8 mouse cellular contexts compared by ENCODE assay signal in genomic region chr8:69995422-69995775, GRCm38 (mm10). TPM values are rescaled to one million over a fixed set of nuclear protein-coding genes. Genes with fewer than 3 reads are reported as not detected.
DNase-seq lines count a peak whose midpoint lies in the region; ATAC-seq and TF ChIP-seq lines count a peak whose summit lies in the region.

No protein-coding gene starts in this region.

- ATAC-seq in heart, postnatal 0 days (ENCODE audit: insufficient read depth, low read depth): no peak
- no peak for ATAC-seq in forebrain, embryonic 16.5 days

- H3K9me3 ChIP-seq in heart, postnatal 0 days (replicated peaks; ENCODE audit: control insufficient read depth, low read length): no peaks in the 10 kb centered on the region
- H3K9me3 ChIP-seq in MEL (replicated peaks; ENCODE audit: insufficient read depth, low read length): no peaks in the 10 kb centered on the region
- no peaks in the 10 kb centered on the region for H3K9me3 ChIP-seq in forebrain, embryonic 16.5 days (ENCODE audit: control insufficient read depth, low read length)

- no peak for TF ChIP-seq RAD21 in MEL (IDR thresholded peaks at IDR 0.05; ENCODE audit: low read depth, low read length)

- H3K4me1 ChIP-seq in heart, postnatal 0 days (ENCODE audit: control insufficient read depth, insufficient read depth): peaks cover 12% of the 10 kb centered on the region; the same call in 1 of the 2 replicates
- H3K4me1 ChIP-seq in MEL (ENCODE audit: control insufficient read depth in 1 of 2, insufficient read depth in 2 of 2, low read length in 2 of 2): peaks cover 16 to 17% of the 10 kb centered on the region in 2 experiments
- peaks cover 14% of the 10 kb centered on the region for H3K4me1 ChIP-seq in forebrain, embryonic 16.5 days (replicated peaks; ENCODE audit: control insufficient read depth, insufficient read depth, low read length)

- intact Hi-C loops in heart, postnatal 25 days (cut with DNase I): no loop called here

- TF ChIP-seq POLR2A in MEL (IDR thresholded peaks at IDR 0.05; ENCODE audit: control insufficient read depth in 1 of 2, insufficient read depth in 1 of 2, low read depth in 1 of 2, low read length in 2 of 2, poor library complexity in 1 of 2): no peak

- peak overlapping the region; percentile 87 for H3K4me3 ChIP-seq in heart, postnatal 0 days (ENCODE audit: low read depth, low read length)
- H3K4me3 ChIP-seq in MEL (ENCODE audit: control insufficient read depth in 1 of 2, insufficient read depth in 1 of 2, low read depth in 2 of 2, low read length in 2 of 2): peak overlapping the region; percentile 73 to 98
- H3K4me3 ChIP-seq in forebrain, embryonic 16.5 days (replicated peaks; ENCODE audit: low read length): peak overlapping the region; percentile 89
- peak overlapping the region; percentile 91 for H3K4me3 ChIP-seq in macrophage (ENCODE audit: inconsistent target)

- no peaks in the 10 kb centered on the region for H3K36me3 ChIP-seq in heart, postnatal 0 days (replicated peaks; ENCODE audit: control insufficient read depth, insufficient read depth, low read length)
- H3K36me3 ChIP-seq in MEL (ENCODE audit: control insufficient read depth in 1 of 2, insufficient read depth in 2 of 2, low read length in 2 of 2): peaks cover 1 to 27% of the 10 kb centered on the region in 2 experiments; a peak in 3 of 4 replicates
- no peaks in the 10 kb centered on the region for H3K36me3 ChIP-seq in forebrain, embryonic 16.5 days (ENCODE audit: control insufficient read depth, insufficient read depth)
- H3K36me3 ChIP-seq in macrophage (ENCODE audit: inconsistent target): no peaks in the 10 kb centered on the region; the same call in 1 of the 2 replicates

- no peak for TF ChIP-seq CTCF in heart, postnatal 0 days (IDR thresholded peaks at IDR 0.05; ENCODE audit: low read depth)
- no peak for TF ChIP-seq CTCF in MEL (IDR thresholded peaks at IDR 0.05 in 2 of 3, conservative IDR thresholded peaks at IDR 0.05 in 1 of 3; ENCODE audit: control insufficient read depth in 1 of 3, insufficient read depth in 1 of 3, low read depth in 2 of 3, low read length in 3 of 3, poor library complexity in 1 of 3, severe bottlenecking in 1 of 3)

- peaks cover 46% of the 10 kb centered on the region for H3K79me2 ChIP-seq in MEL (ENCODE audit: control insufficient read depth, insufficient read depth, low read length, poor library complexity)
- peaks cover 57% of the 10 kb centered on the region for H3K79me2 ChIP-seq in macrophage (ENCODE audit: inconsistent target)

- H3K27me3 ChIP-seq in heart, postnatal 0 days (ENCODE audit: control insufficient read depth, insufficient read depth, low read length): no peaks in the 10 kb centered on the region
- no peaks in the 10 kb centered on the region for H3K27me3 ChIP-seq in MEL (ENCODE audit: control insufficient read depth in 1 of 2, insufficient read depth in 2 of 2, low read length in 2 of 2)
- no peaks in the 10 kb centered on the region for H3K27me3 ChIP-seq in forebrain, embryonic 16.5 days (replicated peaks; ENCODE audit: control insufficient read depth, insufficient read depth, low read length)

- peak overlapping the region; percentile 77 for H3K4me2 ChIP-seq in heart, postnatal 0 days (ENCODE audit: low read depth, low read length)
- H3K4me2 ChIP-seq in forebrain, embryonic 16.5 days (ENCODE audit: low read length): peak overlapping the region; percentile 83

- no peak for TF ChIP-seq EP300 in heart, postnatal 0 days (IDR thresholded peaks at IDR 0.05; ENCODE audit: low read depth)
- TF ChIP-seq EP300 in MEL (IDR thresholded peaks at IDR 0.05; ENCODE audit: low read depth in 1 of 2, low read length in 2 of 2): no peak

- no peak for DNase-seq in heart, postnatal 0 days (ENCODE audit: low spot score)
- DNase-seq in heart, postnatal 25 days (ENCODE audit: low spot score): no peak
- DNase-seq in MEL (ENCODE audit: low read depth, low spot score): peak; percentile 78
- no peak for DNase-seq in right cerebral cortex, adult 2 months (ENCODE audit: low spot score in 2 of 2)
- DNase-seq in ovary, postnatal 10 days (ENCODE audit: low spot score): no peak
- no peak for DNase-seq in right cerebral cortex, postnatal 25 days

- under 1% methylated on average over 7 of the region's 7 CpGs for WGBS in heart, postnatal 0 days
- WGBS in forebrain, embryonic 16.5 days: 1% methylated on average over 7 of the region's 7 CpGs
- 0% methylated on average over 7 of the region's 7 CpGs for WGBS in macrophage (ENCODE audit: missing documents)

- H3K9ac ChIP-seq in heart, postnatal 0 days (replicated peaks; ENCODE audit: low read depth, low read length): peak overlapping the region; percentile 78
- peak overlapping the region; percentile 92 for H3K9ac ChIP-seq in MEL (ENCODE audit: control insufficient read depth, low read depth, low read length, poor library complexity, severe bottlenecking)
- H3K9ac ChIP-seq in forebrain, embryonic 16.5 days (replicated peaks; ENCODE audit: low read depth, low read length): peak overlapping the region; percentile 75

- H3K27ac ChIP-seq in heart, postnatal 0 days (ENCODE audit: low read depth): peak overlapping the region; percentile 86
- H3K27ac ChIP-seq in MEL (ENCODE audit: control insufficient read depth, low read depth, low read length) (peak overlapping the region; percentile 81), macrophage (peak overlapping the region; percentile 75)
- H3K27ac ChIP-seq in forebrain, embryonic 16.5 days (ENCODE audit: low read length): no peak overlapping the region

TF ChIP-seq in MEL, 35 proteins besides CTCF, POLR2A, EP300 and RAD21:
- TF ChIP-seq MYC (IDR thresholded peaks at IDR 0.05; ENCODE audit: low read depth, low read length) (0 out of 2 replicates have a peak, but pooled peaks have one; percentile 10), JUND (IDR thresholded peaks at IDR 0.05; ENCODE audit: low read depth, low read length) (no peak)

RNA-seq across cellular contexts. Expression of gene Gatad2a, which starts 0.8 kb away (rescaled TPM):
- 26.9 and 58.8 TPM in 2 replicates for total RNA-seq in heart, postnatal 0 days (2014; rRNA removed; ENCODE audit: low replicate concordance)
- polyA plus RNA-seq in heart, postnatal 0 days (2015; fragmentation: Nextera tagmentation; extraction: Ambion mirVana): 17.0 and 18.9 TPM in 2 replicates
- 10 to 100 TPM; 34.3 to 35.6 TPM for total RNA-seq in heart, postnatal 25 days (2021)
- 101 and 111 TPM in 2 replicates for total RNA-seq in MEL (2012; rRNA removed)
- polyA plus RNA-seq in MEL (2012; ENCODE audit: insufficient read depth in 1 of 2, insufficient read length in 2 of 2, low read depth in 1 of 2, low replicate concordance in 2 of 2, missing spikeins in 1 of 2) (100 to 1,000 TPM in 1 of 2 experiments, 10 to 100 TPM in 1; 38.0 to 129 TPM), macrophage (2018) (38.2 to 65.2 TPM (median 54.8 TPM) in 3 replicates)
- 22.6 and 23.5 TPM in 2 replicates for polyA plus RNA-seq in forebrain, embryonic 16.5 days (2015; fragmentation: Nextera tagmentation; extraction: Ambion mirVana)
- 100 to 1,000 TPM in 6 of 26 experiments, 10 to 100 TPM in 20; 28.5 to 185 (median 83.8) TPM for total RNA-seq in macrophage (2018; cell fraction: chromatin; rRNA removed)
- 10 to 100 TPM; 60.9 to 96.4 (median 79.3) TPM for total RNA-seq in macrophage (2018; cell fraction: cytosol; rRNA removed)
- total RNA-seq in macrophage (2018; cell fraction: nucleus; rRNA removed): 100 to 1,000 TPM in 1 of 26 experiments, 10 to 100 TPM in 25; 33.3 to 121 (median 69.3) TPM

RNA-seq across cellular contexts. Expression of gene Mau2, which starts 47.1 kb away (rescaled TPM):
- total RNA-seq in heart, postnatal 0 days (2014; rRNA removed; ENCODE audit: low replicate concordance): 71.1 and 92.3 TPM in 2 replicates
- 25.6 and 28.0 TPM in 2 replicates for polyA plus RNA-seq in heart, postnatal 0 days (2015; fragmentation: Nextera tagmentation; extraction: Ambion mirVana)
- total RNA-seq in heart, postnatal 25 days (2021): 10 to 100 TPM; 34.7 to 35.5 TPM
- total RNA-seq in MEL (2012; rRNA removed): 39.0 and 39.2 TPM in 2 replicates
- 10 to 100 TPM in 1 of 2 experiments, not detected in 1; 43.4 TPM for polyA plus RNA-seq in MEL (2012; ENCODE audit: insufficient read depth in 1 of 2, insufficient read length in 2 of 2, low read depth in 1 of 2, low replicate concordance in 2 of 2, missing spikeins in 1 of 2)
- 85.6 and 93.5 TPM in 2 replicates for polyA plus RNA-seq in forebrain, embryonic 16.5 days (2015; fragmentation: Nextera tagmentation; extraction: Ambion mirVana)
- total RNA-seq in macrophage (2018; cell fraction: chromatin; rRNA removed): 100 to 1,000 TPM; 120 to 264 (median 199) TPM
- 10 to 100 TPM; 17.3 to 38.8 (median 29.1) TPM for total RNA-seq in macrophage (2018; cell fraction: cytosol; rRNA removed)
- 100 to 1,000 TPM in 11 of 26 experiments, 10 to 100 TPM in 15; 63.0 to 154 (median 92.7) TPM for total RNA-seq in macrophage (2018; cell fraction: nucleus; rRNA removed)
- 11.9 to 29.5 TPM (median 18.7 TPM) in 3 replicates for polyA plus RNA-seq in macrophage (2018)

RNA-seq across cellular contexts. Expression of gene Sugp1, which starts 47.2 kb away (rescaled TPM):
- 11.5 TPM in 2 replicates for total RNA-seq in heart, postnatal 0 days (2014; rRNA removed; ENCODE audit: low replicate concordance)
- polyA plus RNA-seq in heart, postnatal 0 days (2015; fragmentation: Nextera tagmentation; extraction: Ambion mirVana): 22.6 and 23.0 TPM in 2 replicates
- 10 to 100 TPM; 17.2 to 18.4 TPM for total RNA-seq in heart, postnatal 25 days (2021)
- 27.1 and 29.9 TPM in 2 replicates for total RNA-seq in MEL (2012; rRNA removed)
- 10 to 100 TPM in 1 of 2 experiments, not detected in 1; 45.5 TPM for polyA plus RNA-seq in MEL (2012; ENCODE audit: insufficient read depth in 1 of 2, insufficient read length in 2 of 2, low read depth in 1 of 2, low replicate concordance in 2 of 2, missing spikeins in 1 of 2)
- polyA plus RNA-seq in forebrain, embryonic 16.5 days (2015; fragmentation: Nextera tagmentation; extraction: Ambion mirVana): 59.2 and 67.5 TPM in 2 replicates
- total RNA-seq in macrophage (2018; cell fraction: chromatin; rRNA removed): 10 to 100 TPM; 17.6 to 77.5 (median 50.8) TPM
- total RNA-seq in macrophage (2018; cell fraction: cytosol; rRNA removed): 10 to 100 TPM; 17.3 to 30.2 (median 25.2) TPM
- total RNA-seq in macrophage (2018; cell fraction: nucleus; rRNA removed): 10 to 100 TPM in 25 of 26 experiments, 1 to 10 TPM in 1; 9.3 to 47.4 (median 27.3) TPM
- 21.0 to 34.1 TPM (median 22.9 TPM) in 3 replicates for polyA plus RNA-seq in macrophage (2018)
